Mouse (Mus musculus) right cerebral cortex, postnatal 4 days (tissue): ENCODE measurements around the gene P2rx1.

Experiments
- DNase-seq: peaks from one replicate; pipeline ENCODE4 v3.0.0-alpha.2; 2022

The P2rx1 gene

DNA sequence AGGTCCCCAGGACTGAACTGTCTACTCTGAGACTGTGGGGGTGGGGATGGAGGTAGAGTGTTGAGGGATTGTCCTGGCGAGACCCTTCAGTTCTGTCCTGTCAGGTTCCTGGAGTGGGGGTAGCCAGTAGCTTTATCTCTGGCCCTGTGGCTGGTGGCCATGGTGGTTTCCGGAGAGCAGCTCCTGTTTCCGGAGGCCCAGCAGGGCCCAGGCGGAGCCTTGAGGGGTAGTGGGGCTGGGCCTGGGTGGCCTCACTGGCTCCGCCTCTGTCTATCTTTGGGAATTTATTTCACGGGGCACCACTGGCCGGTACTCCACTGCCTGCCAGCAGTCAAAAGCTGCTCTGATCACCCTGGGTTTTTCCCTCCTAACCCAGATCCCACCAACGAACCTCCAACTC is at the start of gene P2rx1:
P2rx1 (plus strand) TSS at position 333 of the 400 bp plus-strand sequence.
- no peak for DNase-seq

- no peak for DNase-seq
Observed at GRCm38 (mm10) chr11:72951137-72952000, 47.5 kb upstream of the P2rx1 start.

GRCm38 (mm10) chr11:72952226-72952625 is 46.7 kb upstream of the P2rx1 start:
- no peak for DNase-seq

DNA sequence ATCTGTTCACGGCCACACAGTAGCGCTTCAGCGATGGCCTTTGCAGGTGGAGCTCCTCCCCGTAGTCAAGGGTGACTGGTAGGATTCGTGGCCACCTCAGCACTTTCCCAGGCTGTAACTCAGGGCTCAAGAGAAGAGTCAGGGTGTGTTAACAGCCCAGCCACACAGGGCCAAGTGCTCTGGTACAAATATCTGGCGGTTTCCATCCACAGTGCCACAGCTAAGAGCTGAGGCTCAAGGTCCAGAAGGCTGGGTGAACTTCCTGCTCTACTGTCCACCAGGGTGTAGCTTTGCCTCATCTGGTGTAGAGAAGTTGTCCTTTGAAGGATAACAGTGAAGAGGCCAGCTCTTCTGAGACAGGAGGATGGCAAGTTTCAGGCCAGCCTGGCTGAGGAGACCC is 46.2 kb upstream of the P2rx1 start:
- DNase-seq: no peak

- no peak for DNase-seq
Observed at GRCm38 (mm10) chr11:72953116-72953439, 45.8 kb upstream of the P2rx1 start.

GRCm38 (mm10) chr11:72953440-72954151 is 45.3 kb upstream of the P2rx1 start:
- no peak for DNase-seq

- no peak for DNase-seq
Observed at GRCm38 (mm10) chr11:72954216-72954615, 44.7 kb upstream of the P2rx1 start.

DNA sequence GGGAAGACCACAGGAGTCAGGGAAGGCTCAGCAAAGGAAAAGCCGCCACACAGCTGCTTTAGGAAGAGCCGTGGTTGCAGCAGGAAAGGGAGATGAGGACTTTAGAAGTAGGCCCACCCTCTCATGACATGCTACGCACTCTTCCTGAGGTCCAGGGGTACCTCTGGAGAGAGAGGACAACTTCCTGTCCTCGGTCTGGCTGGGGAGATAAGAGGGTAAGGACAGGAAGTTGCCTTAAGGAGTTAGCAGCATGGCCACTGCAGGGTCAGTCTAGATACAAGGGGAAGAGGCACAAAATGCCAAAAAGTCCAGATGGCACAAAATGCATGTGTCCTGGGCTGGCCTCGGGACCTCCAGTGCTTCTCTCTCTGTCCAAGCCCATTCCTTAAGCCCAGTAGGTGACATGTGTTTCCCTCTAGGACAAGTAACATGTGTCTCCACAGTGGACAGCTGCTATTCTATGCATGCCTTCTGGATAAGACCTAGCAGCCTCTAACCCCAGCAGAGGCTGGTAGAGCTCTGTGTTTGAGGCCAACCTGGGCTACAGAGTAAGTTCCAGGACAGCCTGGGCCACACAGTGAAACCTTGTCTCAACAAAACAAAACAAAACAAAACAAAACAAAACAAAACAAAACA is 43.4 kb upstream of the P2rx1 start:
- no peak for DNase-seq

DNA sequence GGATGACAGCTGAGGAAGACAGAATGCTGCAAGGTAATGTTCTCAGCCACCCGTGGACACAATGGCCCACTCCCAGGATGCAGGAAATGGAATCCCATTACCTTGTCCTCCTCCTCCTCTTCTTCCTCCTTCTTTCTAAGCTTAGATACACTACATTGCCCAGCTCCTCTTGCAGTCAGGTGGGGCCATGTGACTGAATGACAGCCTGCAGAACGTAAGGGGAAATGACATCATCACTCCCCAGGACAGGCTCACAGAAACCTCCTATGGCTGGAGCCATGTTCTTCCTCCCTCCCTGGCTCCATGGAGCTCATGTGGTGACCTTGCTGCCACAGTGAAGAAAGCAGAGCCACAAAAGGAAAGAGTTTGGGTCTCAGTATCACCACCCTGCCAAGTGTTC is 41.6 kb upstream of the P2rx1 start:
- DNase-seq: no peak

DNA sequence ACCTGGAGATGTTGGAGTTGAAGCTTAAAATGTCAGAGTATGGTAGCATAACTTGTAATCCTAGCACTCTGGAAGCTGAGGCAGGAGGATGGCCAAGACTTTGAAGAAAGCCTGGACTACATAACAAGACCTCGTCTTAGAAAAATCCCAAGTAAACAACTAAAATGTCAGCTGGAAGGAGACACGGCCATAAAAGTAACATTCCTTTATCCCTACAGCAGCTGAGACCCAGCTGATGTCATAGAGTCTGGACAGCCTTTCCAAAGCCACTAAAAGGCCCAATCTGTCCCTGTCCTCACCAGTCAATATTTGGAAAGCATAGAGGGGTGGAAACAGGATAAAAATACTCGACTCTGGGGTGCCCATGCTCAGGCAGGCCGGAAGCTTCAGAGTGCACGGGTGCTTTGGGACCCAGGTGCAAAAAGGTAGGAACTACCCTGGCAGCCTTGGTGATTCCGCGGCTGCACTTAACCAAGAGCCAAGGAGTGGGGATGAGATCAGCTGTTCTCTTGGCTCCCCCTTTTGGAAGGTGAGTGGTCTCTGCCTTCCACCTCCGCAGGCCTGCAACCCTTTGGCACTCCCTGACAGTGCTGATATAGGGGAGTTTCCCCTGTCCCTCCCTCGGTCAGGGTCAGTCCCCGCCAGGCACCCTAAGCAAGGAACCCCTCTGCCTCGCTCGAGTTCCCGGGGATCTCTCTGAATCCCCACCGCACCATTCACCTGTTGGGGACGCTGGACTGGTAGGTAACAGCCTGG is 38.8 kb upstream of the P2rx1 start:
- DNase-seq: no peak

DNA sequence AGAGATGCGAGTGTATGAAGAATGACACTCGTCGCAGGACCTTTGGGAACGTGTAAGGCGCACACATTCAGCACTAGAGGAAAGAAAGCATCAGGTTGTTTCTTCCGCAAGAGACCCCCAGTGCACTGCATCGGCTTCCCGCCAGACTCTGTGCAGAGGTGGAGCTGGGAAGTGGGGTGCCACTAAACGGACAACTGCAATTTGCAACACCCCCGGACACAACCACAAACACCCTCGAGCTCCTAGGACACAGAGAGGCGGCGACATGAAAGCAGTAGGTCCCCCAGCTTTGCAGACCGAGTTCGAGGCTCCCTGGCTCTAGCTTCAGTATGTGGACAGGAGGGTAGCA is 38.2 kb upstream of the P2rx1 start:
- no peak for DNase-seq

- no peak for DNase-seq
Observed at GRCm38 (mm10) chr11:72961072-72961980, 37.6 kb upstream of the P2rx1 start, which contains the start of gene Atp2a3. Gene Atp2a3, plus strand, starts transcription at chr11:72961169.

- no peak for DNase-seq
Observed at GRCm38 (mm10) chr11:72962378-72962777, 36.5 kb upstream of the P2rx1 start.

- DNase-seq: no peak
Observed at GRCm38 (mm10) chr11:72963058-72963788, 35.7 kb upstream of the P2rx1 start.

- no peak for DNase-seq
Observed at GRCm38 (mm10) chr11:72963789-72964294, 35.1 kb upstream of the P2rx1 start.

- DNase-seq: no peak
Observed at GRCm38 (mm10) chr11:72974995-72975503, 23.9 kb upstream of the P2rx1 start.

DNA sequence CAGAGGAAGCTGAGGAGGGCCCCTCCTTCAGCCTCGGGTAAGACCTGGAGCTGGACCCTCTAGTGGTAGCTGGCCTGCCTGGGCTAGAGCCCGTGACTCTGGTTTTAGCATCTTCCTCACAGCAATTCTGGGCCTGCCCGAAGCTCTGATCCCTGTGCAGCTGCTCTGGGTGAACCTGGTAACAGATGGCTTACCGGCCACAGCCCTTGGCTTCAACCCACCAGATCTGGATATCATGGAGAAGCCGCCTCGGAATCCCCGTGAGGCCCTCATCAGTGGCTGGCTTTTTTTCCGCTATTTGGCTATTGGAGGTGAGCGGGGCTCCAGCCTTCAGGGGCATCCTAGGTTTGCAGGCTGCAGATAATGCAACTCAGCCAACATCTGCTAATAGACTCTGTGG is 16.4 kb upstream of the P2rx1 start:
- DNase-seq: no peak

GRCm38 (mm10) chr11:72983283-72983682 is 15.6 kb upstream of the P2rx1 start:
- no peak for DNase-seq

GRCm38 (mm10) chr11:72986745-72987144 is 12.2 kb upstream of the P2rx1 start:
- no peak for DNase-seq

DNA sequence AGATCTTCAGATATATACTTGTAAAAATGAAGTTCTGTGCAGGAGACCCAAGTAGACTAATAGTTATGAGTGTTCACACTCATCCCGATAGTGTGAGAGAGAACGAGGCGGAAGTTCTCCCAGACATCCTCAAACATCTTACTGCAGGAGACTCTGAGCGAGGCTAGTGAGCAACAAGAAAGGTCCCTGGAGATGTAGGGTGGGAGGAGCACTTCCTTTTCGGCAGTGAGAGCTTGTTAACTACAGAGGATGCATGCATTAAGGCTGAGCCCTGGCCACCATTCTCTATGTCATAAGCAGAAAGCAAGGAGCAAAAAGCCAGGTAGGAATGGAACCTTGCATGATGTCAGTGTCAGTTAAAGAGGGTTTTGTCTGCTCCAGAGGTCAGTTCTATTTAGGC is 11.7 kb upstream of the P2rx1 start:
- DNase-seq: no peak

- no peak for DNase-seq
Observed at GRCm38 (mm10) chr11:72987807-72988206, 11.1 kb upstream of the P2rx1 start.
